Mouse (Mus musculus) spleen, adult 2 months (tissue): Measurements from ENCODE around the gene Vps13d.

ENCODE experiments used
- CTCF ChIP-seq: fragments of 200-500 bp; IDR thresholded peaks from 2 replicates; pipeline ENCODE4 v1.5.1; 2011; ENCODE audit warnings: mild to moderate bottlenecking, inconsistent platforms; ENCODE audit not compliant: insufficient read depth, insufficient read length, insufficient replicate concordance; ENCODE audit errors: extremely low read depth
- POLR2A ChIP-seq: fragments of 200-500 bp; IDR thresholded peaks from 2 replicates; pipeline ENCODE4 v1.6.1; 2011; ENCODE audit warnings: low read depth, low read length, inconsistent platforms

DNA sequence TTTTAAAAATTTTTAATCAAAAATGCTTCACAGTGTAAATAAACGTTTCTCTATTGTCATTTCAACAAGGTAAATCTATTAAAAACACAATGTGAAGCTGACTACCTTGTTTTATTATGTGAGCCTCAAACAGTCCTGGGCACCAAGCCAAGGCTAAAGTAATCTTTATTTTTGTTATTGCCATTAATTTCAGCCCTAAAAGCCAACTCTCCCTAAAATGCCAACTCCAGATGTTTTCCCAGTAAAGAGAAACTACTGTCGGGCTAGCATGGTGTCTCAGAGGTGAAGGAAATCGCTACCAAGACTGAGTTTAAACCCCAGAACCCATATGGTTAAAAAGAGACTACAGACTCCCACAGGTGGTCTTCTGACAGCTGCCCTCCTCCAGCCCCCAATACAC lies 1.4 kb downstream of the Vps13d start:
- TF ChIP-seq CTCF (no peak), POLR2A (no peak)
